ENCODE assay signal across 7 mouse cellular contexts in genomic region chr6:40436047-40436483, GRCm38 (mm10). TPM values are rescaled to one million over a fixed set of nuclear protein-coding genes. Genes with fewer than 3 reads are reported as not detected.
DNase-seq lines count a peak whose midpoint lies in the region; ATAC-seq and TF ChIP-seq lines count a peak whose summit lies in the region.

Gene E330009J07Rik, minus strand, starts transcription at chr6:40436135.

- peak; percentile 75 for ATAC-seq in limb, embryonic 15.5 days (ENCODE audit: insufficient number of reproducible peaks, low FRiP score, low TSS enrichment, low read depth)
- peak; percentile 83 for ATAC-seq in midbrain, postnatal 0 days (ENCODE audit: low FRiP score)

- no peaks in the 10 kb centered on the region for H3K9me3 ChIP-seq in limb, embryonic 15.5 days
- no peaks in the 10 kb centered on the region for H3K9me3 ChIP-seq in midbrain, postnatal 0 days (ENCODE audit: low read length)

- TF ChIP-seq EP300 in heart, adult 2 months (IDR thresholded peaks at IDR 0.05; ENCODE audit: insufficient read depth, low read depth, low read length), result no peak

- H3K4me2 ChIP-seq in limb, embryonic 15.5 days, result peak within 1 kb of the TSS; percentile 92
- H3K4me2 ChIP-seq in midbrain, postnatal 0 days (ENCODE audit: low read depth, low read length, poor library complexity, severe bottlenecking), result peak within 1 kb of the TSS; percentile 89

- intact Hi-C loops in heart, adult 2 months (cut with DNase I), result no loop called here

- peak within 1 kb of the TSS; percentile 90 for H3K9ac ChIP-seq in heart, adult 2 months (ENCODE audit: low read depth, low read length)
- H3K9ac ChIP-seq in limb, embryonic 15.5 days, result peak within 1 kb of the TSS; percentile 61
- H3K9ac ChIP-seq in midbrain, postnatal 0 days (replicated peaks; ENCODE audit: low read length, poor library complexity, severe bottlenecking), result peak within 1 kb of the TSS; percentile 87

- no peaks in the 10 kb centered on the region for H3K36me3 ChIP-seq in heart, adult 2 months (ENCODE audit: control insufficient read depth, insufficient read depth, low read length)
- H3K36me3 ChIP-seq in limb, embryonic 15.5 days, result no peaks in the 10 kb centered on the region
- no peaks in the 10 kb centered on the region for H3K36me3 ChIP-seq in midbrain, postnatal 0 days (ENCODE audit: insufficient read depth, low read length)

- peak within 1 kb of the TSS; percentile 98 for H3K4me3 ChIP-seq in heart, adult 2 months
- H3K4me3 ChIP-seq in limb, embryonic 15.5 days, result peak within 1 kb of the TSS; percentile 80
- H3K4me3 ChIP-seq in midbrain, postnatal 0 days (ENCODE audit: low read depth, low read length), result peak within 1 kb of the TSS; percentile 90

- TF ChIP-seq CTCF in heart, adult 2 months (IDR thresholded peaks at IDR 0.05), result no peak
- no peak for TF ChIP-seq CTCF in midbrain, postnatal 0 days (IDR thresholded peaks at IDR 0.05)

- H3K27me3 ChIP-seq in heart, adult 2 months (ENCODE audit: control insufficient read depth, insufficient read depth, low read length), result no peaks in the 10 kb centered on the region; the same call in 1 of the 2 replicates
- H3K27me3 ChIP-seq in limb, embryonic 15.5 days, result peaks cover 22% of the 10 kb centered on the region
- H3K27me3 ChIP-seq in midbrain, postnatal 0 days (ENCODE audit: insufficient read depth, low read length), result peaks cover 4% of the 10 kb centered on the region; the same call in 1 of the 2 replicates

- H3K79me2 ChIP-seq in heart, adult 2 months (replicated peaks; ENCODE audit: control insufficient read depth, insufficient read depth, low read length), result no peaks in the 10 kb centered on the region

- H3K27ac ChIP-seq in heart, adult 2 months, result peak within 1 kb of the TSS; percentile 57
- peak within 1 kb of the TSS; percentile 77 for H3K27ac ChIP-seq in limb, embryonic 15.5 days
- peak within 1 kb of the TSS; percentile 83 for H3K27ac ChIP-seq in midbrain, postnatal 0 days (ENCODE audit: low read depth, low read length)

- H3K4me1 ChIP-seq in heart, adult 2 months (ENCODE audit: control insufficient read depth, insufficient read depth, low read length), result no peaks in the 10 kb centered on the region
- H3K4me1 ChIP-seq in limb, embryonic 15.5 days, result peaks cover 15% of the 10 kb centered on the region
- H3K4me1 ChIP-seq in midbrain, postnatal 0 days (ENCODE audit: insufficient read depth, low read length), result 0 out of 2 replicates have a peak, but pooled peaks cover 2% of the 10 kb centered on the region

- DNase-seq in adrenal gland, postnatal 10 days, result peak; percentile 94
- peak; percentile 83 for DNase-seq in embryo, embryonic 9.5 days (ENCODE audit: extremely low spot score)
- DNase-seq in heart, adult 2 months, result peak; percentile 88 to 92
- peak; percentile 73 to 81 for DNase-seq in kidney, adult 8-10 months
- DNase-seq in midbrain, postnatal 0 days (ENCODE audit: low spot score), result peak; percentile 61
- DNase-seq in spleen, postnatal 36 days (ENCODE audit: low spot score in 2 of 2), result peak; percentile 70 to 78

- no peak for TF ChIP-seq POLR2A in heart, adult 2 months (IDR thresholded peaks at IDR 0.05; ENCODE audit: insufficient read depth, low read depth, low read length)

- WGBS in heart, adult 2 months, result under 1% methylated on average over 38 of the region's 38 CpGs
- under 1% methylated on average over 37 of the region's 38 CpGs for WGBS in limb, embryonic 15.5 days
- under 1% methylated on average over 35 of the region's 38 CpGs for WGBS in midbrain, postnatal 0 days

RNA-seq across cellular contexts. Expression of gene E330009J07Rik, which starts in this region (rescaled TPM):
- 10 to 100 TPM; 14.0 to 16.4 TPM for total RNA-seq in adrenal gland, postnatal 10 days (2021)
- total RNA-seq in heart, adult 2 months (2021), result 1 to 10 TPM; 2.5 to 4.5 TPM
- 1.7 and 3.5 TPM in 2 replicates for polyA plus RNA-seq in heart, adult 2 months (2012; rRNA removed)
- polyA plus RNA-seq in limb, embryonic 15.5 days (2015; fragmentation: Nextera tagmentation; extraction: Ambion mirVana), result 4.0 and 8.6 TPM in 2 replicates
- 20.0 and 23.6 TPM in 2 replicates for total RNA-seq in midbrain, postnatal 0 days (2014; rRNA removed)
- polyA plus RNA-seq in midbrain, postnatal 0 days (2015; fragmentation: Nextera tagmentation; extraction: Ambion mirVana), result 6.7 and 7.8 TPM in 2 replicates

Comparison
In these comparisons a context has a peak if more than half of its experiments do, and no peak if none do; other contexts are left out.
1. Peak in every context shown above with its lines: DNase-seq, ATAC-seq, H3K4me3 ChIP-seq and H3K27ac ChIP-seq.